Mouse (Mus musculus): ENCODE results near the gene Tgm2. TPM values are rescaled to one million over a fixed set of nuclear protein-coding genes. Genes with fewer than 3 reads are reported as not detected.

Gene Tgm2
- polyA plus RNA-seq, 2 experiments, result 34.6 to 41.9 TPM

DNA sequence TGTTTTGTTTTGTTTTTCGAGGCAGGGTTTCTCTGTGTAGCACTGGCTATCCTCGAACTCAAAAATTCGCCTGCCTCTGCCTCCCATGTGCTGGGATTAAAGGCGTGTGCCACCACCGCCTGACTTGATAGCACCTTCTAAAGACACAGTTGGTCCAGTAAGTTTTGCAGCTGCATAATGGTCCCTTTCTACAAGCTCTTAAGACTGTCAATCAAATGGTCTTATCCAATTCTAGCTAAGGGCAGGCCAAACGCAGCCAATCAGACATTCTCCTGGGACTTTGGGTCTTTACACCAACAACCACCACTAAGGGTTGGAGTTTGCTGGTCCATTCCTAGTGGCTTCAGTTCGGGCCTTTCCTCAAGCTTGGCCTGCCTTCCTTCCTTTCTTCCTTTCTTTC, 8.9 kb upstream of the Tgm2 start:
- Histone ChIP-seq H3K4me1 (replicated peaks; ENCODE audit: control insufficient read depth in 2 of 2, insufficient read depth in 2 of 2, low read length in 1 of 2) (peaks cover 24 to 44% of the 10 kb centered on the region in 2 experiments), H3K27ac (no peak overlapping the region)
- ATAC-seq (ENCODE audit: insufficient read depth), result no peak

DNA sequence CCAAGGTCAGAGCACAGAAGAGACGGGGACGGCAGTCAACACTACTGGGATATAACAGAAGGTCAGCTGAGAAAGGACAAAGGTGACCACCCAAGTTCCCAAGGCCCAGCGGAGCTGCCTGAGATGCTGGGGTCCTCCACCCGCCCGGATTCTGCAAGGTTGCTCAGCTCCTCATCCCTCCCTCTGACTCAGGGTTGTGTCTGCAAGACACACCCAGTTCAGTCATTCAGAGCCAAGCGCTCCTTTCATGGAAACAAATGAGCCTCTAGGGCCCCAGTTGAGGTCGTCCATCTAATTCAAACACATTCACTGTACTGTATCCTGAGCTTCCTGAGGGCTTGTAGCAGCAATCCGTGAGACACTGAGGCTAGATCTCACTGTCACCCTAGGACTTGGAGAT, 8.4 kb upstream of the Tgm2 start:
- 65% methylated on average over 8 of the region's 8 CpGs for WGBS (ENCODE audit: insufficient replicate concordance)
- Histone ChIP-seq H3K27ac (no peak overlapping the region), H3K36me3 (replicated peaks; ENCODE audit: control insufficient read depth, insufficient read depth, low read depth) (no peaks in the 10 kb centered on the region), H3K4me3 (ENCODE audit: insufficient read depth in 1 of 2, low read depth in 2 of 2, low read length in 2 of 2) (no peak overlapping the region), H3K9me3 (ENCODE audit: control insufficient read depth, low read length) (peaks cover 4% of the 10 kb centered on the region), H3K4me2 (ENCODE audit: low read depth) (peak overlapping the region; percentile 92), H3K9ac (replicated peaks) (no peak overlapping the region), H3K4me1 (replicated peaks; ENCODE audit: control insufficient read depth in 2 of 2, insufficient read depth in 2 of 2, low read length in 1 of 2) (peaks cover 24 to 39% of the 10 kb centered on the region in 2 experiments), H3K27me3 (ENCODE audit: control insufficient read depth, insufficient read depth, low read length) (no peaks in the 10 kb centered on the region)
- TF ChIP-seq CTCF (IDR thresholded peaks at IDR 0.05; ENCODE audit: low read depth) (no peak), EP300 (IDR thresholded peaks at IDR 0.05; ENCODE audit: low read depth) (no peak)
- ATAC-seq (ENCODE audit: insufficient read depth) (no peak), DNase-seq (ENCODE audit: low read depth in 3 of 3, low spot score in 3 of 3) (no peak)

More for the DNA sequence above, 8.9 kb upstream of the Tgm2 start:
- no peak for DNase-seq (ENCODE audit: low read depth in 3 of 3, low spot score in 3 of 3)
- TF ChIP-seq CTCF (IDR thresholded peaks at IDR 0.05; ENCODE audit: low read depth) (no peak), EP300 (IDR thresholded peaks at IDR 0.05; ENCODE audit: low read depth) (no peak)
- H3K4me3 ChIP-seq (ENCODE audit: insufficient read depth in 1 of 2, low read depth in 2 of 2, low read length in 2 of 2), result no peak overlapping the region
- H3K9me3 ChIP-seq (ENCODE audit: control insufficient read depth, low read length), result peaks cover 4% of the 10 kb centered on the region
- WGBS (ENCODE audit: insufficient replicate concordance), result 64% methylated on average over 7 of the region's 7 CpGs
- no peak overlapping the region for H3K4me2 ChIP-seq (ENCODE audit: low read depth)
- H3K36me3 ChIP-seq (replicated peaks; ENCODE audit: control insufficient read depth, insufficient read depth, low read depth), result no peaks in the 10 kb centered on the region
- no peaks in the 10 kb centered on the region for H3K27me3 ChIP-seq (ENCODE audit: control insufficient read depth, insufficient read depth, low read length)
- no peak overlapping the region for H3K9ac ChIP-seq (replicated peaks)

DNA sequence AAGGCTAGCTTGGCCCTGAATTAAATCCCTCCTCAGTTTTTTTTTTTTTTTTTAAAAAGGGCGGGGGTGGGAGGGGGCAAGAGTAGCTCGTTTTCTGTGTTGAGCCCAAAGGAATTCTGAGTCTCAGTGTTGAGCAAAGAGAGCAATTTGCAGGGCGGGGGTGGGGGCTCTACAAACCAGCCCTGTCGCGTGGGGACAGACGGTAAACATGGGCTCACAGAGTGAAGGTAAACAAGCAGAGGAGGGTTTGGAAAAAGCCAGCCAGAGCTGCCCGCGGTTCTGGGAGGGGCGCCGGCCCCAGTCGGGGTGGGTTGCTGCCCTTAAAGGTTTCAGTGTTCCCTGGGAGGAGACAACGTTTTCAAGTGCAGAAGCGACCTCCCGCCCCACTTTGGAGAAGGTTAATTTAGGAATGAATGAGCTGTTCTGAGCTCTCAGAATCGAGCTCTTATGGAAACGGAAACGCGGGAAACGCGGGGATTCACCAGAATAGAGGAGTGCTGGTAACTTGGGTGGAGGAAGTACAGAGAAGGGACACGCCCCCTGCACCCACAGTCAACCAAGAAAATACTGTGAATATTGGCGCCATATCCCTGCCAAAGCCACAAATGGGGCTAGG, 7.6 kb upstream of the Tgm2 start:
- ATAC-seq (ENCODE audit: insufficient read depth) (peak; percentile 69), DNase-seq (ENCODE audit: low read depth in 3 of 3, low spot score in 3 of 3) (peak in 1 of 3 experiments; percentile 64)
- Histone ChIP-seq H3K9ac (replicated peaks) (peak overlapping the region; percentile 77), H3K4me3 (ENCODE audit: insufficient read depth in 1 of 2, low read depth in 2 of 2, low read length in 2 of 2) (peak overlapping the region; percentile 62 to 65), H3K4me2 (ENCODE audit: low read depth) (peak overlapping the region; percentile 92), H3K36me3 (replicated peaks; ENCODE audit: control insufficient read depth, insufficient read depth, low read depth) (no peaks in the 10 kb centered on the region), H3K27ac (peak overlapping the region; percentile 65), H3K9me3 (ENCODE audit: control insufficient read depth, low read length) (peaks cover 4% of the 10 kb centered on the region), H3K4me1 (replicated peaks; ENCODE audit: control insufficient read depth in 2 of 2, insufficient read depth in 2 of 2, low read length in 1 of 2) (peaks cover 24 to 35% of the 10 kb centered on the region in 2 experiments), H3K27me3 (ENCODE audit: control insufficient read depth, insufficient read depth, low read length) (no peaks in the 10 kb centered on the region)
- WGBS (ENCODE audit: insufficient replicate concordance), result under 1% methylated on average over 22 of the region's 22 CpGs
- TF ChIP-seq CTCF (IDR thresholded peaks at IDR 0.05; ENCODE audit: low read depth) (no peak), EP300 (IDR thresholded peaks at IDR 0.05; ENCODE audit: low read depth) (no peak)

DNA sequence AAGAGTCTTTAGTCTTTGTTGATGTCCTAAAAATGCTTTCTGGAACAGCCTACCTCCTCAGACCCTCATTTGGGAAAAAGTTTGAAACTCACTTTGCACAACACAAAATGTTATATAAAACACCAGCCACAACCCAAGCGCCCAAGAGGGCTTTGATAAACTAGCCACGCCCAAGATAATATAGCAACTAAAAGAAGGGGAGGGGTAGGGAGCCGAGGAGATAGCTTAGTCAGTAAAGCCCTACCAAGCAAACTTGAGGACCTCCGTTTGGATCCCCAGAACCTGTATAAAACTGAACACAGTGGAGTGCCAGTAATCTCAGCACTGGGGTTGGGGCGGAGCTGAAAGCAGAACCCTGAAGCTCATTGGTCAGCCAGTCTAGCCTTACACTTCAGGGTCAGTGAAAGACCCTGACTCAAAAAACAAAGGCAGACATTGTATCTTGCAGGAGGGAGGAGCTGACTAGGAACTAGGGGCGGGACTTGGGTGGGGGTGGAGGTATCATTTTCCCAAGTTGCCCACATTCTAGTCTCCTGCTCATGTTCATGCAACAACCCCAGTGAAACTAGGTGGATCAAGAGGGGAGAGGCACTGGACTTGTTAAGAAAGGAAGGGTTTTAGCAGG, 6.6 kb upstream of the Tgm2 start:
- Histone ChIP-seq H3K36me3 (replicated peaks; ENCODE audit: control insufficient read depth, insufficient read depth, low read depth) (no peaks in the 10 kb centered on the region), H3K27ac (no peak overlapping the region; the same call in 1 of the 2 replicates), H3K4me2 (ENCODE audit: low read depth) (peak overlapping the region; percentile 92), H3K9me3 (ENCODE audit: control insufficient read depth, low read length) (peaks cover 4% of the 10 kb centered on the region), H3K9ac (replicated peaks) (peak overlapping the region; percentile 77; the same call in 1 of the 2 replicates), H3K27me3 (ENCODE audit: control insufficient read depth, insufficient read depth, low read length) (no peaks in the 10 kb centered on the region), H3K4me1 (replicated peaks; ENCODE audit: control insufficient read depth in 2 of 2, insufficient read depth in 2 of 2, low read length in 1 of 2) (peaks cover 24 to 35% of the 10 kb centered on the region in 2 experiments), H3K4me3 (ENCODE audit: insufficient read depth in 1 of 2, low read depth in 2 of 2, low read length in 2 of 2) (no peak overlapping the region)
- 15% methylated on average over 6 of the region's 6 CpGs for WGBS (ENCODE audit: insufficient replicate concordance)
- TF ChIP-seq CTCF (IDR thresholded peaks at IDR 0.05; ENCODE audit: low read depth), result no peak
- no peak; the same call in 1 of the 2 replicates for TF ChIP-seq EP300 (IDR thresholded peaks at IDR 0.05; ENCODE audit: low read depth)
- DNase-seq (ENCODE audit: low read depth in 3 of 3, low spot score in 3 of 3) (no peak), ATAC-seq (ENCODE audit: insufficient read depth) (peak; percentile 55; the same call in 1 of the 2 replicates)

DNA sequence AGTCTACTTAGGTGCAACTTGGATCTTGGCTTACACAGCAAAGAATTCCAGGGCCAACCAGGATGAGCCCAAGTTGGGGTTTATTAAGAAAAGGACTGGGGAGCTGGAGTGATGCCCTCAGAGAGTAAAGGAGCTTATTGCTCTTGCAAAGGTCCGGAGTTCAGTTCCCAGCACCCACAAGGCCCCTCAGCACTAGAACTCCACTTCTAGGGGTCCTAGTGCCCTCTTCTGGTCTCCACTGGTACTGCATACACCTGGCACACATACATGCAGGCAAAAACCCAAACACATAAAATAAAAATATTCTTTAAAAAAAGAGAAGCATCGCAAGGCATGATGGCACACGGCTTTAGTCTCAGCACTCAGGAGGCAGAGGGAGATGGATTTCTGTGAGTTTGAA, 4.8 kb upstream of the Tgm2 start:
- H3K4me1 ChIP-seq (replicated peaks; ENCODE audit: control insufficient read depth in 2 of 2, insufficient read depth in 2 of 2, low read length in 1 of 2), result peaks cover 24 to 32% of the 10 kb centered on the region in 2 experiments
- no peaks in the 10 kb centered on the region for H3K36me3 ChIP-seq (replicated peaks; ENCODE audit: control insufficient read depth, insufficient read depth, low read depth)
- no peaks in the 10 kb centered on the region for H3K27me3 ChIP-seq (ENCODE audit: control insufficient read depth, insufficient read depth, low read length)
- no peak overlapping the region for H3K4me2 ChIP-seq (ENCODE audit: low read depth)
- TF ChIP-seq EP300 (IDR thresholded peaks at IDR 0.05; ENCODE audit: low read depth) (no peak), CTCF (IDR thresholded peaks at IDR 0.05; ENCODE audit: low read depth) (peak; percentile 57)
- no peak overlapping the region for H3K4me3 ChIP-seq (ENCODE audit: insufficient read depth in 1 of 2, low read depth in 2 of 2, low read length in 2 of 2)
- WGBS (ENCODE audit: insufficient replicate concordance), result 90% methylated on average over 3 of the region's 3 CpGs
- H3K27ac ChIP-seq, result no peak overlapping the region
- ATAC-seq (ENCODE audit: insufficient read depth) (no peak), DNase-seq (ENCODE audit: low read depth in 3 of 3, low spot score in 3 of 3) (no peak)
- peaks cover 4% of the 10 kb centered on the region for H3K9me3 ChIP-seq (ENCODE audit: control insufficient read depth, low read length)
- no peak overlapping the region for H3K9ac ChIP-seq (replicated peaks)

Measured in liver, embryonic 14.5 days (tissue).